Mouse (Mus musculus) adrenal gland, postnatal 4 days (tissue): ENCODE results near the gene Fkbp9. TPM values are rescaled to one million over a fixed set of nuclear protein-coding genes. Genes with fewer than 3 reads are reported as not detected.
"Not testable (repeated sequence)": the region's sequence is repeated elsewhere in the genome, so short reads cannot be mapped to it uniquely, and the experiment has no call there.

ENCODE experiments used
- DNase-seq, 2 experiments: peaks; one replicate each; pipeline ENCODE4 v3.0.0; 2021 to 2022; ENCODE audit warnings: low spot score in 2 of 2, mixed read lengths in 2 of 2
- total RNA-seq, 2 experiments: library from RNA; stranded (reverse); gene quantifications; 2 replicates each; pipeline ENCODE4 v1.2.3; 2021

Gene Fkbp9
- total RNA-seq, 2 experiments from 2014 or later = 108 to 112 TPM

- DNase-seq = no peak
Measured at GRCm38 (mm10) chr6:56835532-56835931, 3.7 kb downstream of the Fkbp9 start.

- DNase-seq = no peak
Measured at GRCm38 (mm10) chr6:56837166-56837565, 5.3 kb downstream of the Fkbp9 start.

DNA sequence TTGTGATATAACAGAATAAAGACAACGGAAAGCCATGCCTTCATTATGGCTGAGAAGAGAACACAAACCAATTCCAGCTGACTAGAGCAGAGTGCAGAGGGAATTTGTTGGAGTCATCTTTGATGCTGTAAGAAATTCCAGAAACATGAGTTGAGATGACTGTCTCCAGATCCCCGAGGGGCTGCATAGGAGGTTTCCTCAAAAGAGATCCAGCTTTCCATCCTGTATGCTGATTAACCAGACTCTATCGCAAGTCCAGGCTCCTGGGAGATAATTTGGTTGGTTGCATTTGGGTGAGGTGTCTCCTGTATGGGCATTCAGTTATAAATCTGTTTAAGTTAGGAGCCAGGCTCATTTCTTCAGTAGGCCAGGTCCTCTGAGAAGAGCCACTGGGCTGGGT is 5.8 kb downstream of the Fkbp9 start:
- no peak for DNase-seq

DNA sequence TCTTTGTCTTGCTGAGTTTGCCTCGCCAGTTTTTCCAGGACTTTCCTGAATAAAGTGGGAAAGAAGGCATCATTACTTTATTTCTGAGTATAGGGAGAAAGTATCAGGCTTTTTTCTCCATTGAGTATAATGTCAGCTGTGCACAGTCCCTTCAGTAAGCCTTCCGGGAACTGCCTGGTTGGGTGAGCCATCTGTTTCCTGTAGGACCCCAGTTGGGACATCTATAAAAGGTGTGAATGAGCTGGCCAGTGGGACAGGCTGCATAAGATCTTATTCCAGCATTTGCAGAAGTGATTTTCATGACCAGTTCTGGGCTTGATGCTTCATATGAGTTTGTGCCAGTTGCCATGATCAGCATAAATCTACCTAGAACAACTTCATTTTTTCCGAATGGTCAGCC is 11.4 kb downstream of the Fkbp9 start:
- DNase-seq = no peak

DNA sequence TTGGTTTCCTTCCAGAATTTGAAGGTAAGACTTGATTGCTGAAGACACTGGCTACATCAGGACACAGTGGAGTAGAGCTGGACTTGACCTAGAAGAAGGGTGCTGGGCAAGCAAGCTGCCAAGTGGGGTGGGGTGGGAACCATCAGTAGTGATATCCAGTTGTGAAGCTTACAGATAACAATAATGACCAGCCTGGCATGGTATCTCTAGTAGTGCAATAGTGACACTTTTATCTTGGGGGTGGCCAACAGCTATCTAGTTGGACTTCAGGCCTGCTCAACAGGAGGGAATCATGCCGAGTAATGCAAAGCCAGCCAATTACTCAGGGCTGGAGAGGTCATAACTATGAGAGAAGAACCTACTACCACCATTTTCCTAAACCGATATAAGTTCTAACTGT is 12.5 kb downstream of the Fkbp9 start:
- no peak for DNase-seq

DNA sequence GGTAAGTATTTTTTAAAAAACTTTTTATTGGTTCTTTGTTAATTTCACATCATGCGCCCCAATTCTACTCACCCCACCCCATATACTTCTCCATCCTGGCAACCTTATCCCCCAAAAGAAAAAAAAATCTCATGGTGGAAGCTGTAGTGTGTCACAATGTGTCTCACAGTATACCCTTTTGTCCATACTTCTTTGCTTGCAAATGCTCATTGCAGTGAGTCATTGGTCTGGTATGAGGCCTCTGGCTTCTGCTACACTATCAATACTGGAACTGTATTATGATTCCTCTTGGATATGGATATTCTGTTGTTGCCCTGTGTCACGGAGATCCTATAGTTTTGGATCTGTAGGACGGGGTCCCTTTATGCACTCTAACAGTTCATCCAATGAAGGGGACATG is 17.1 kb downstream of the Fkbp9 start:
- no peak for DNase-seq

GRCm38 (mm10) chr6:56850315-56850714 is 18.5 kb downstream of the Fkbp9 start:
- no peak for DNase-seq

- no peak for DNase-seq
Measured at GRCm38 (mm10) chr6:56854803-56855202, 22.9 kb downstream of the Fkbp9 start.

- no peak for DNase-seq
Measured at GRCm38 (mm10) chr6:56856748-56857147, 24.9 kb downstream of the Fkbp9 start.

GRCm38 (mm10) chr6:56860205-56860848 is 28.5 kb downstream of the Fkbp9 start:
- no peak for DNase-seq

- not testable (repeated sequence) for DNase-seq
Measured at GRCm38 (mm10) chr6:56866899-56867298, 35.0 kb downstream of the Fkbp9 start.

DNA sequence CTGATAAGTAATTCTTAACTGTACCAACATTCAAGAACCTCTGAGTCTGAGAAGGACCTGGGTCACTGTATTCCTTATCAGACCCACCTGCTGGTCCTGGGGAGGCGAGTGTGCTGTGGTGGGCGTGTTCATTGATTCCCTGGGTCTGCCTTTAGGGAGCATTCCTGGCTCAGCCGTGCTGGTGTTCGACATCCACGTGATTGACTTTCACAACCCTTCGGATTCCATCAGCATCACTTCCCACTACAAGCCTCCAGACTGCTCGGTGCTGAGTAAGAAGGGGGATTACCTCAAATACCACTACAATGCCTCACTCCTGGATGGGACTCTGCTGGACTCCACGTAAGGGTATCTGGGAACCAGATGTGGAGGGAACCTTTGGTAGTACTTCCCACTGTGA is 36.7 kb downstream of the Fkbp9 start:
- no peak for DNase-seq

GRCm38 (mm10) chr6:56870027-56870426 is 38.2 kb downstream of the Fkbp9 start:
- no peak for DNase-seq

DNA sequence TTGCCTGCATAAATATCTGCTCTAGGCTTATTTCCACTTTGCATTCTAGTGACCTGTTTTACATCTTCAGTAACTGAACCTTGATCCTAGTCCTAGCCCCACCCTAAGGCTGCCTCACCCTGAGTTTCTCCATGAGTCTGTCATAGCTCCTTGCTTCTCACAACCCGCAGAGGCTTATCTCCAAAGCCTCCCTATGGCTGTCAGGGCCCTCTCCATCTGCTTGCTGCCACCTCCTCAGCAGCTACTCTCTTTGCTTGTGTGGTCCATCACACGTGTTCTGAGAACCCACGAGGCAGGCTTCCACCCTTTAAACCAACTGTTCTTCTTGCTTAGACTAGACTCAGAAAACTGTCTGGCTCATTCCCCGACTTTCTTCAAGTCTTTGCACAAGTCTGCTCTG is 45.0 kb downstream of the Fkbp9 start:
- no peak for DNase-seq

GRCm38 (mm10) chr6:56877985-56878384 is 46.1 kb downstream of the Fkbp9 start:
- no peak for DNase-seq

DNA sequence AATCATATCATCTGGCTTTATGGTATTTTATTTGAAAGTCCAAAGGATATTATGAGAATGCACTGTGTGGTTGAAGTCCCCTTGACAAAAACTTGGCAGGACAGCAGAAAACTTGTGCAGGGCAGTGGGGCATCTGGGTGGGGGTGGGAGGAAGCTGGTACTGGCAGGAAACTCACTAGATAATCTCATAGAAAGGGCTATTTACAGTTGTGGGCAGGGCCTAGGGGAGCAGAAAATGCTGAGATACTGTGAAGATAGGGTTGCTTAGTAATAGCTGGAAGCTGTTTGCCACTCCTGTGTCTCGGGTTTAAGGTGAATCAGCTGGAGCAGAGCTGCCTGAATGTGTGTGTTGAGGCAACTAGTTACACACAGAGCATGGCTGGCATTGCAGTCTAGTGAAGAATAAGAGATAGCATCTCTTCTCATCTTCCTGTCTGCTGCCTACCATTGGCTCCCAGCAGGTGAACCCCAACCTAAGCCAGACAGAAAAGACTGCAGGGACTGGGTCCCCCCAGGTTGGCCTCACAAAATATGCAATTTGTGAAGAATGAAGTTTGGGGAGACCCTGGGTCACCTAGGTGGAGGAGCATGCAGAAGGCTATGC is 47.6 kb downstream of the Fkbp9 start:
- DNase-seq = no peak

DNA sequence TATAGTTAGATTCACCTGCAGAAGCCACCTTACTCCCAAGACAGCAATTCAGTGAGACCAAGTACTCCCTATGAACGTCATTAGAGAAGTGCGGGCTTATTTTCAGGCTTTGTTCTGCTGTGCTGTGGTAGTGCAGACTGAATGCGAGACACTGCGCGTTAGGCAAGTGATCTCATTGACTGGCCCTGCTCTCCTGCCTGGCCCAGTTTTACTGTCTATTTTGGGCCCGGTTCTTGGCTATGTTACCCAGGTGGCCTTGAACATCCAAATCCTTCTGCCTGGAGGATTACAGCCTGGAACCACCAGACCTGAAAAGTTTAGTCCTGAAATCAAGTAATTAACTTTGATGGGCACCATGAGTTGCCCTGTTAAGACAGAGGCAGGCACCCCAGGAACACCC is 56.7 kb downstream of the Fkbp9 start:
- DNase-seq = no peak

- no peak for DNase-seq
Measured at GRCm38 (mm10) chr6:56890762-56891161, 58.9 kb downstream of the Fkbp9 start.

DNA sequence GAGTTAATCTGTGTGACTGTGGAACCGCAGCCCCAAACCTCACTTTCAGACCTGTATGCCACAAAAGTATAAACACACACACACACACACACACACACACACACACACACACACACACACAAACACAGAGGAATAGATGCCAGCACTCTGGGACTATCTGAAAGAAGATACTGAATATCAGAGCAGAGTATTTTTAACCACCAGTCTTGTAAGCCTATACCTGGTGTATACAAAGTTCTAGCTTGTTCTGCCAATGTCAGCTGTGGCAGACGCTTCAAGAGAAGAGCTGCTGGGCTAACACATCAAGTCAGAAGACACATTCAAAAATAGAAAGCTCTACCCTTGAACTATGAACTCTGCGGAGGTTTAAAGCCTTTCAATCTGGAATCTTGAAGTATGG is 67.7 kb downstream of the Fkbp9 start:
- DNase-seq = no peak

DNA sequence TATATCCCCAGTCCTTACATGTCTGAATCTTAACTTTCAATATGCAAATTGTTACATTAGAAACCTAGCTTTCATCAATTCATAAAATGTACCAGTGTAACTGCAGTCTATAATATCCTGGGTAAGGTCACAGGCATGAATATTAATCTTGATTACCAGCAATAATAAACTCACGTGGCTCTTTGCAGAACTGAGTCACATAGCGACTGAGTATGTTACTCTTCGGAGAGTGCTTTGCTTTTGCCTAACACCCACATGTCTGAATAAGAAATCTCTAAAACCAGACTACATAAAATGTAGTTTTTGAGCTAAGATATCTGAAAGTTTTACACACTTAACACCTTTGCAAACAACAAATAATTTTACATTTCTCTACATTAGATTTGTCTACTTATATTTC is 69.5 kb downstream of the Fkbp9 start:
- DNase-seq = no peak

DNA sequence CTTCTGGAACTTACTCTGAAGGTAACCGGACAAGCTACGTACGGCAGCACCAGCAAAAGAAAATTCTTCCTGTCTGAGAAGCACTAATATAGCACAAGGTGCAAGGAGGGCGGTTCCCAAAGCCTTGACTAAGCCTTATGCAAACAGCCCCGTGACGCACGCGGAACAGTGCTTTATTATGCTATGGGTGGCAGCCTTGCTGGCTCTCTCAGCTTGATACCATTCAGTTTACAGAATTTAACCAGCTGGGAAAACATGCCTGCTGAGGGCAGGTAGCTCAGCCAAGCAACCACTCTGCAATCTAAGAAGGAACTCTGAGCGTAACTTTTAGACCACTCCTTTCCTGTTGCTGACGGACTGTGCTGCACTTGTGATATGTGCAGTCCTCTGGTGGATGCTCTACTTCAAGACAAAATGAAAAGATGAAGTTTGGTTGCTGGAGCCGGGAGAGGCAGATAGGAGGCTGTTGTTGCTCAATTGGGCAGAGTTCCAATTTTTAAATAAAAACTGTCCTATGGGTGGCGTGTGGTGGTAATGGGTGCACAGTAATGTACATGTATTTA is 70.0 kb downstream of the Fkbp9 start:
- DNase-seq = no peak

GRCm38 (mm10) chr6:56902606-56903520 is 71.0 kb downstream of the Fkbp9 start:
- DNase-seq = no peak
